Mouse (Mus musculus): ENCODE data around the gene Olfr959. TPM values are rescaled to one million over a fixed set of nuclear protein-coding genes. Genes with fewer than 3 reads are reported as not detected.

The Olfr959 gene
- total and polyA plus RNA-seq, 3 experiments, result not detected

DNA sequence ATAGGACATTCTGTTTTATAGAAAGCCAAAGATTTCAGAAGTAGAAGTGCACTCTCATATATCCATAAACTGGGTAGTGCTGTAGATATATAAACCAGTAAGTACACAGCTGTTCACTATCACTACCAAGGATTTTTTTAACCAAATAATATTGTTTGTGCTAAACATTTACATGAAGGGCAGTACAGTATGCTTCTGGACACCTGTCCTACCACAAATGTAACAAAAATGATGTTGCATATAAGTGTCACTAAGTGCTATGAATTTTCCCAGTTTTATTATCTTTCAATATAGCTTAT lies 17.1 kb downstream of the Olfr959 start:
- no peaks in the 10 kb centered on the region for H3K36me3 ChIP-seq (replicated peaks in 1 of 2; ENCODE audit: control insufficient read depth in 1 of 2, insufficient read depth in 1 of 2, low read length in 1 of 2)
- dilution Hi-C loops (cut with MboI; ENCODE audit: extremely low pct_ligation_motif_present, extremely low pct_unique_long_range_greater_than_20kb, low sequenced_read_pairs), result no loop called here
- H3K9ac ChIP-seq (ENCODE audit: insufficient read depth, low read depth), result no peak overlapping the region
- H3K4me3 ChIP-seq (replicated peaks in 1 of 3; ENCODE audit: low read depth in 2 of 3, low read length in 2 of 3, poor library complexity in 1 of 3), result no peak overlapping the region
- H3K9me3 ChIP-seq (replicated peaks; ENCODE audit: low read length), result no peaks in the 10 kb centered on the region
- H3K4me1 ChIP-seq (ENCODE audit: control insufficient read depth in 1 of 2, insufficient read depth in 2 of 2), result no peaks in the 10 kb centered on the region
- DNase-seq (ENCODE audit: extremely low read depth), result no peak
- H3K27ac ChIP-seq (ENCODE audit: insufficient read depth, low read depth), result no peak overlapping the region
- in situ Hi-C loops (cut with MboI; ENCODE audit: low pct_ligation_motif_present, low pct_unique_long_range_greater_than_20kb, low sequenced_read_pairs), result no loop called here
- no peak overlapping the region for H3K4me2 ChIP-seq (ENCODE audit: insufficient read depth, low read depth, poor library complexity, severe bottlenecking)
- no peaks in the 10 kb centered on the region for H3K27me3 ChIP-seq (replicated peaks)
- H3K79me2 ChIP-seq (replicated peaks; ENCODE audit: control insufficient read depth, extremely low read depth, insufficient read depth, poor library complexity, severe bottlenecking), result no peaks in the 10 kb centered on the region
- TF ChIP-seq ZNF384 (IDR thresholded peaks at IDR 0.05; ENCODE audit: low read depth, low read length) (no peak), CHD2 (IDR thresholded peaks at IDR 0.05; ENCODE audit: low read length) (no peak), E2F4 (IDR thresholded peaks at IDR 0.05; ENCODE audit: insufficient replicate concordance, low read depth, low read length) (no peak), USF1 (IDR thresholded peaks at IDR 0.05; ENCODE audit: low read depth, low read length) (no peak), SMC3 (IDR thresholded peaks at IDR 0.05; ENCODE audit: low read depth, low read length) (no peak), RCOR1 (conservative IDR thresholded peaks at IDR 0.05; ENCODE audit: low read depth, low read length) (no peak), MYC (IDR thresholded peaks at IDR 0.05; ENCODE audit: low read depth, low read length) (no peak), NRF1 (IDR thresholded peaks at IDR 0.05; ENCODE audit: low read depth, low read length) (no peak), MAX (IDR thresholded peaks at IDR 0.05; ENCODE audit: low read length) (no peak), BHLHE40 (IDR thresholded peaks at IDR 0.05; ENCODE audit: low read depth, low read length) (no peak), ELF1 (IDR thresholded peaks at IDR 0.05; ENCODE audit: low read depth, low read length) (no peak), USF2 (conservative IDR thresholded peaks at IDR 0.05; ENCODE audit: low read depth, low read length) (no peak), ZKSCAN1 (IDR thresholded peaks at IDR 0.05; ENCODE audit: borderline replicate concordance, low read depth, low read length) (no peak), PAX5 (IDR thresholded peaks at IDR 0.05; ENCODE audit: low read length) (no peak), MXI1 (IDR thresholded peaks at IDR 0.05; ENCODE audit: low read depth, low read length) (no peak), NELFE (IDR thresholded peaks at IDR 0.05; ENCODE audit: low read depth, low read length) (no peak), POLR2AphosphoS2 (IDR thresholded peaks at IDR 0.05; ENCODE audit: low read depth, low read length) (no peak), MAZ (IDR thresholded peaks at IDR 0.05; ENCODE audit: low read depth, low read length) (no peak)

DNA sequence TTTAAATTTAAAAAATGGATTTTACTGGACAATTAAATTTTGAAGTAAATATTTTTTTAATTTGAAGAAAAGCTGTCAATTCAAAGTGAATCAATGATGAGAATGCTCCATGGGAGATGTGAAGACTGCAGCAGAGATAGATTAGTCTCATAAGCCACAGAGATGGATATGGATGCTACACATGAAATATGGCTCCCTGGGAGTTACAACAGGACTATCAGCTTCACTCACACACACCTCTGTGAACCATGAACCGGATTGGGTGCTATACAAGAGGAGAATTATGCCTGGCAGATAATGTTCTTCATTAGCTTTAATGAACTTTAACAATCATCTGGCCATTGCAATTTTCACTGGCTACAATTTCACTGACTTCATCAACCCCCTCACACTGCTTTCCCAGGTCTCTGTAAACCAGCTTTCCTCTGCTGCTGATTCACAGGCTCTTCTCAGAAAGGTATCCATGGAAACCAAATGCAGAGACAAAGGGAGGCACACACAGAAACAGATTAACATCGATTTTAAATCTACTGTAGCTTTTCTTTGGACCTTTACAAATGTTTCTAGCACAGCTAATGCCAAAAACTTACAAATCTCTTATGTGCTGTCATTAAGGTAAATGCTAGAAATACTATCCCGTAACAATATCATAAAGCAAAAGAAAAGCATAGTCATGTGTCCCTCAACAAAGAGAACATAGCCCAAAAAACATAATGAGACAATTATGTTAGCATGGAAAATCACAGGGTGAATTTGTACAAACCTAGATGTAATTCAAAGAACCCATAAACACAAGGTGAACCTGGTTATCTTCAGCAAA lies 17.6 kb downstream of the Olfr959 start:
- Histone ChIP-seq H3K4me1 (ENCODE audit: control insufficient read depth in 1 of 2, insufficient read depth in 2 of 2) (no peaks in the 10 kb centered on the region), H3K27ac (ENCODE audit: insufficient read depth, low read depth) (no peak overlapping the region), H3K4me3 (replicated peaks in 1 of 3; ENCODE audit: low read depth in 2 of 3, low read length in 2 of 3, poor library complexity in 1 of 3) (no peak overlapping the region), H3K4me2 (ENCODE audit: insufficient read depth, low read depth, poor library complexity, severe bottlenecking) (no peak overlapping the region), H3K36me3 (replicated peaks in 1 of 2; ENCODE audit: control insufficient read depth in 1 of 2, insufficient read depth in 1 of 2, low read length in 1 of 2) (no peaks in the 10 kb centered on the region), H3K9me3 (replicated peaks; ENCODE audit: low read length) (no peaks in the 10 kb centered on the region), H3K27me3 (replicated peaks) (no peaks in the 10 kb centered on the region), H3K9ac (ENCODE audit: insufficient read depth, low read depth) (no peak overlapping the region), H3K79me2 (replicated peaks; ENCODE audit: control insufficient read depth, extremely low read depth, insufficient read depth, poor library complexity, severe bottlenecking) (no peaks in the 10 kb centered on the region)
- TF ChIP-seq MAZ (IDR thresholded peaks at IDR 0.05; ENCODE audit: low read depth, low read length) (no peak), MEF2A (IDR thresholded peaks at IDR 0.05; ENCODE audit: borderline replicate concordance, low read depth, low read length) (no peak), PAX5 (IDR thresholded peaks at IDR 0.05; ENCODE audit: low read length) (no peak), MYC (IDR thresholded peaks at IDR 0.05; ENCODE audit: low read depth, low read length) (no peak), CHD1 (IDR thresholded peaks at IDR 0.05; ENCODE audit: low read depth, low read length) (no peak), HCFC1 (IDR thresholded peaks at IDR 0.05; ENCODE audit: low read depth, low read length) (no peak), SIN3A (IDR thresholded peaks at IDR 0.05; ENCODE audit: low read length) (no peak), RCOR1 (conservative IDR thresholded peaks at IDR 0.05; ENCODE audit: low read depth, low read length) (no peak), MAX (IDR thresholded peaks at IDR 0.05; ENCODE audit: low read length) (no peak), KAT2A (IDR thresholded peaks at IDR 0.05; ENCODE audit: insufficient replicate concordance, low read length) (no peak), IRF4 (IDR thresholded peaks at IDR 0.05; ENCODE audit: low read depth, low read length) (no peak), MAFK (IDR thresholded peaks at IDR 0.05; ENCODE audit: insufficient replicate concordance, low read length) (no peak), E2F4 (IDR thresholded peaks at IDR 0.05; ENCODE audit: insufficient replicate concordance, low read depth, low read length) (no peak), USF1 (IDR thresholded peaks at IDR 0.05; ENCODE audit: low read depth, low read length) (no peak), TCF12 (IDR thresholded peaks at IDR 0.05; ENCODE audit: low read depth, low read length) (no peak), JUN (IDR thresholded peaks at IDR 0.05; ENCODE audit: insufficient read depth, low read depth, low read length) (no peak)
- in situ Hi-C loops (cut with MboI; ENCODE audit: low pct_ligation_motif_present, low pct_unique_long_range_greater_than_20kb, low sequenced_read_pairs) (no loop called here), dilution Hi-C loops (cut with MboI; ENCODE audit: extremely low pct_ligation_motif_present, extremely low pct_unique_long_range_greater_than_20kb, low sequenced_read_pairs) (no loop called here)
- no peak for DNase-seq (ENCODE audit: extremely low read depth)
